Mouse (Mus musculus) left cerebral cortex, postnatal 36 days (tissue): Measurements from ENCODE around the gene Prkn. TPM values are rescaled to one million over a fixed set of nuclear protein-coding genes. Genes with fewer than 3 reads are reported as not detected.

Experiments
- DNase-seq, 2 experiments: peaks; one replicate each; pipeline ENCODE4 v3.0.0; 2021 to 2022; ENCODE audit warnings: low spot score in 2 of 2, mixed read lengths in 1 of 2
- intact Hi-C: fragments of 180-260 bp; cut with DNase I; formaldehyde crosslinking; loops from one replicate; pipeline ENCODE4 v1.15.1; 2025
- total RNA-seq, 2 experiments: library from RNA; stranded (reverse); gene quantifications; 2 replicates each; pipeline ENCODE4 v1.2.3; 2021

Prkn gene
- 10 to 100 TPM; 15.0 to 20.2 TPM for total RNA-seq

GRCm38 (mm10) chr17:10840148-10840707, at the start of gene Prkn, which contains the start of gene Pacrg:
Gene Prkn, plus strand, starts transcription at chr17:10840384.
Gene Pacrg, minus strand, starts transcription at chr17:10840311.
- intact Hi-C loops = loop anchor here (2.0 to 10.0 kb wide), 2 partner anchors 521 to 1135 kb away; partner anchors contain the start of gene Qk
- DNase-seq = peak; percentile 97 to 99

GRCm38 (mm10) chr17:10791661-10792060, 48.5 kb upstream of the Prkn start:
- intact Hi-C loops = no loop called here
- no peak for DNase-seq

- DNase-seq = no peak
- intact Hi-C loops = no loop called here
Measured at GRCm38 (mm10) chr17:10806692-10807091, 33.5 kb upstream of the Prkn start.

- DNase-seq = no peak
- intact Hi-C loops = no loop called here
Measured at GRCm38 (mm10) chr17:10807261-10807998, 32.8 kb upstream of the Prkn start.

- intact Hi-C loops = no loop called here
Measured at GRCm38 (mm10) chr17:10808571-10808970, 31.6 kb upstream of the Prkn start.

GRCm38 (mm10) chr17:10818971-10819370, 21.2 kb upstream of the Prkn start:
- intact Hi-C loops = no loop called here
- no peak for DNase-seq

More at GRCm38 (mm10) chr17:10808571-10808970, 31.6 kb upstream of the Prkn start:
- no peak for DNase-seq

- DNase-seq = peak; percentile 40 to 54
- intact Hi-C loops = loop anchor here (2.0 to 10.0 kb wide), 2 partner anchors 522 to 1134 kb away; partner anchors contain the start of gene Qk
Measured at GRCm38 (mm10) chr17:10840731-10841201, 582 bp downstream of the Prkn start.

- no peak for DNase-seq
- intact Hi-C loops = no loop called here
Measured at GRCm38 (mm10) chr17:10854207-10854606, 14.0 kb downstream of the Prkn start.

GRCm38 (mm10) chr17:10874208-10875187, 34.3 kb downstream of the Prkn start:
- intact Hi-C loops = no loop called here
- no peak for DNase-seq

- DNase-seq = no peak
- intact Hi-C loops = no loop called here
Measured at GRCm38 (mm10) chr17:10878986-10879385, 38.8 kb downstream of the Prkn start.

GRCm38 (mm10) chr17:10882260-10882659, 42.1 kb downstream of the Prkn start:
- intact Hi-C loops = no loop called here
- DNase-seq = no peak

GRCm38 (mm10) chr17:10887924-10888323, 47.7 kb downstream of the Prkn start:
- intact Hi-C loops = no loop called here
- no peak for DNase-seq

GRCm38 (mm10) chr17:10901686-10902228, 61.6 kb downstream of the Prkn start:
- DNase-seq = no peak
- intact Hi-C loops = no loop called here

- DNase-seq = no peak
- intact Hi-C loops = no loop called here
Measured at GRCm38 (mm10) chr17:10936698-10937097, 96.5 kb downstream of the Prkn start.

- no peak for DNase-seq
- intact Hi-C loops = no loop called here
Measured at GRCm38 (mm10) chr17:10937844-10938243, 97.7 kb downstream of the Prkn start.

GRCm38 (mm10) chr17:10938755-10939154, 98.6 kb downstream of the Prkn start:
- intact Hi-C loops = no loop called here
- no peak for DNase-seq

- intact Hi-C loops = no loop called here
- no peak for DNase-seq
Measured at GRCm38 (mm10) chr17:10946552-10946951, 106.4 kb downstream of the Prkn start.

- intact Hi-C loops = no loop called here
- DNase-seq = no peak
Measured at GRCm38 (mm10) chr17:10947614-10948013, 107.4 kb downstream of the Prkn start.

GRCm38 (mm10) chr17:10959066-10959864, 119.1 kb downstream of the Prkn start:
- DNase-seq = no peak
- intact Hi-C loops = no loop called here
